Mouse (Mus musculus): Measurements from ENCODE around the gene Abhd12b.

DNA sequence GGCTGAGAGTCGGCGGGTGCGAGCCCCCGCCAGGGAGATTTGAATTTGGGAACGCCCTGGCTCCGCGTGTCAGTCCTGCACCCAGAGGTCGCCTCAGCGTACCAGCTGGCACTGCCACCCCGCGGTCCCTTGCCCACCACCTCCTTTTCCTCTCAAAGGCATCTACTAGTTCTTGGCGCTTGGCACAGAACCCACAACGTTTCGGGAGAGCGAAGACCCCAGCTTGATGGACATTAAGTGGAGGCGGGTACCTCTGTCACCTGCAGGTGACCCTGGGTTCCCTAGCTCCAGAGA lies 41.9 kb upstream of the Abhd12b start:
- TF ChIP-seq CTCF (conservative IDR thresholded peaks at IDR 0.05; ENCODE audit: low read length): no peak
- TF ChIP-seq POU5F1 (IDR thresholded peaks at IDR 0.05; ENCODE audit: borderline replicate concordance, low read length): no peak
- TF ChIP-seq NANOG (IDR thresholded peaks at IDR 0.05; ENCODE audit: borderline replicate concordance, low read length): no peak
